Mouse (Mus musculus): ENCODE results near the gene Sept7.
"Not testable (repeated sequence)": the region's sequence is repeated elsewhere in the genome, so short reads cannot be mapped to it uniquely, and the experiment has no call there.

Sept7 gene

GRCm38 (mm10) chr9:25252283-25252726 lies at the start of gene Sept7:
Sept7 (plus strand) TSS chr9:25252439.
- DNase-seq (ENCODE audit: low spot score) = peak; percentile 99

DNA sequence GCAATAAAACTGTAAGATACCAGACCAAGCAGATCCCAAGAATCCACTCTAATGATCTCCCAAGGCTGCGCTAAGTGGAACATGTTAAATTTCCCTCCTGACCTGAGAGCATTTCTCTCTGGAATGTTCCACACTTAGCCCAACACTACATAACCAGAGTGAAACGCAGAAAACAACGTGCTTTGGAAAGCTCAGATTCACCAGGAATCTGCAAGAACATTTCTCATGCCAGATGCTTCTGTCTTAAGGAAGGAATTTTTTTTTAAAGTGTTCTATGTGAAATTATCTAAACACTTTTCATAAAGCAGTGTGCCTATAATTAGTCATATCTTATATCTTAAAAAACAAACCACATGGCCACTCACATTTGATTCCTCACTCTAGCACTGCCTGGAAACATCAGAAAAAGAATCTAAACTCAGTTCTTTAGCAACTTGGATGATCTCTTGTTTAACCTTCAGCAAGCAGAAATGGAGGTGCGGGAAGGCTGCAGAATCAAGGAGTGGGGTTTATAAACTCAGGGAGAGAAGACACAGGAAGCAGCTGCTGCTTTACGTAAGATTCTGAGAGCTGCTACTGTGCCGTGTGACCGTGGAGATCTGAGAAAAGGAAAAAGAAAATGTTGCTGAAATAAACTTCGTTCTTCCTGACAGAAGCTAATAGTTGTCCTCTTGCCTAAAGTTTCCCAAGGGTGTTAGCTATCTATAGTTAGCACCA lies 44.0 kb upstream of the Sept7 start:
- DNase-seq (ENCODE audit: low spot score) = no peak

DNA sequence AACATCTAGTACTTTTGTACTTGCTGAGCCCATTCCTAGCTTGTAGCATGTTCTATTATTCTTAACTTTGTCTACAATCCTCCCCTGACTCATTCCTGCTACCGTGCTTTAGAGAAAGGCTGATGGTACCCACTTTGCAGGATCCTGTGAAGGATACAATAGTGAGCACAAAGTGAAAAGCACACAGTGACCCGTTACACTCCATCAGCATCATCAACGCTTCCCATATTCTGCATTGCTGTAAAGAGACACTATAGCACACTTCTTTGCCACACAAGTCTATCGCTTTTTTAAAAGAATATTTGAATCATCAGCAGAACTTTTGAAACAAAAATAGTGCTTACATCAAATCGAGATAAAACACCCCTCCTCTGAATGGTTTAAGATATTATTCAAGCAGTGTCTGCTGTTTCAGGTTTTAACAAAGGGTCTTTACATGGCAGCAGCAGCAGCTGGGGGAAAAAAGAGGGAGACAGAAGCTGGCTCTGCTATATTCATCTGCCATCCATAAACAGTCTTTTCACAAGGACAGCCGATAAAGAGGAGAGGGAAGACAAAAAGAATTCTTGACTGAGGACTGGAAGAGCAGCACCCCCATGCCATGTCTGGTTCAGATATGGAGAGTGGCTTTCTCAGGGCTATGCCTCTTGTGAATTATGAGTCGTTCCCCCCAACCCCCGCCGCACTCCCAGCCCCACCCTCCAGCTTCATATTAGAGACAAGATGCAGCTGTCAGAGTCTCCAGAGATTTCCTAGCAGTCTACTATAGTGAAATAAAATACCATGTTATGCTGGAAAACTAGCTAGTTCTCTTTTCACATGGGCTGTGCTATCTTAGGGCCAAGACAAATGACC lies 39.7 kb upstream of the Sept7 start:
- no peak for DNase-seq (ENCODE audit: low spot score)

DNA sequence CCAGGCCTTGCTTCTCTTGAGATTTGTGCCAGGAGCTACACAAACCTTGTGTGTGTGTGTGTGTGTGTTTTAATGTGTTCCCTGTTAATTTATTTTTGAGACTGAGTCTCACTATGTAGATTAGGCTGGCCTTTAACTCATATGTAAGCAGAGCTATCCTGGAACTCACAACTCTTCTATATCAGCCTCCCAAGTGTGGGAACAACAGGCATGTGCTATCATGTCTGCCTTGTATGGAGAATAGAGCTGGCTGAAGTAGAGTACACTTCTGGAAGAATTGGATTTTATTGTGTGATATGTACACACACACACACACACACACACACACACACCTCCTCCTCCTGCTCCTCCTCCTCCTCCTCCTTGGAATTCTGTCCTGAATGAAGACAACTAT lies 39.1 kb upstream of the Sept7 start:
- no peak for DNase-seq (ENCODE audit: low spot score)

- DNase-seq (ENCODE audit: low spot score) = no peak
These were observed 36.8 kb upstream of the Sept7 start for GRCm38 (mm10) chr9:25215411-25215810.

DNA sequence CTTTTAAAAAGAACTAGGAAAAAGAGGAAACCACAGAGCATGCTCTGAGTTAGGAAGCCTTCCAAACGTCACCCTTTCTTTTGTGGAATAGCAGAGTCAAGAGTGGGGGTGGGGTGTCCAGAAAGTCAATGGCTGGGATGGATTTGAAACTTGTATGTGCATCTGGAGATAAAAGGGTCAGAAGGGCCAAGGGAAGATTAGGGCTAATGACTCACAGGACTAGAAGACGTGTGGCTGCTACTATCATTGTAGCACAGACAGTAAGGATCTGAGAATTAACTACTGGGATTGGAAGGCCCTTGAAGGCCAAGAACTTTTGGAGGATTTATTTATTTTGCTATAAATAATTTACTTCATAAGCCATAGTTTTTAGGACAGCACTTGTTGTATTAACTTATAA lies 36.0 kb upstream of the Sept7 start:
- no peak for DNase-seq (ENCODE audit: low spot score)

GRCm38 (mm10) chr9:25218954-25219353 lies 33.3 kb upstream of the Sept7 start:
- DNase-seq (ENCODE audit: low spot score) = no peak

DNA sequence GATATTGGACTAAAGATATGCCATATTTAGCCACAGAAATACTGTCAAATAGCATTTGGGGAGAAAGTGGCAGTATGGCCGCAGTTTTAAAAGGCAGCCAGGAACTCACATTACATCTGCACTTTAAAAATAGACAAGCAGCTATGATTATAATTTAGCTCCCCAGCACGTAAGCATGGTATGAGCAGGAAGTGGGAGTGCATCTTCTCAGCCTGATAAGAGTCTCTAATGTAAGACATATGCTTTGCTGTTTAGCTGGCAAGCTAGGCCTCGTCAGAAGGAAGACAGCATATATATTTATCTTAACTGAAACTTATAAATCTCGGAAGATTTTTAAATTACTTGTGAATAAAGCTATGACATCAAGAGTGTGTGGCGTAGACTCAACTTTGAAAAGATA lies 32.4 kb upstream of the Sept7 start:
- no peak for DNase-seq (ENCODE audit: low spot score)

- DNase-seq (ENCODE audit: low spot score) = no peak
These were observed 27.3 kb upstream of the Sept7 start for GRCm38 (mm10) chr9:25224959-25225358.

DNA sequence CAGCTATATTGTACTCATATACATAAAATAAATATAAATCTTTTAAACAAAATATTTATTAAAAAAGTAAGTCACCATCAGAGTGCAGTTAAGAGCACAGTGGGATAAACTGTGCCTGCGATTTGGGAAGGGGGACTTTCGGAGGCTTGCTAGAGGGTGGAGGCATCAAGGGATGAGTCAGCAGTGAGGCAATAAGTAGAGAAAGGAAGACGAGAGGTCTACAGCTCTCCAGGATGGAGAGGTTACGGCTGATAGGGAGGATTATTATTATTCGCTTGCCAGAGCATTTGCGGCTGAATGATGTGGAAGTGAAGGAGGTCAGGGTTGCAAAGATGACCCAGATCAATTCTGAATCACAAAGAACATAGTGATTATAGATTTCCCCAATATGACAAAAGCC lies 22.5 kb upstream of the Sept7 start:
- DNase-seq (ENCODE audit: low spot score) = no peak

DNA sequence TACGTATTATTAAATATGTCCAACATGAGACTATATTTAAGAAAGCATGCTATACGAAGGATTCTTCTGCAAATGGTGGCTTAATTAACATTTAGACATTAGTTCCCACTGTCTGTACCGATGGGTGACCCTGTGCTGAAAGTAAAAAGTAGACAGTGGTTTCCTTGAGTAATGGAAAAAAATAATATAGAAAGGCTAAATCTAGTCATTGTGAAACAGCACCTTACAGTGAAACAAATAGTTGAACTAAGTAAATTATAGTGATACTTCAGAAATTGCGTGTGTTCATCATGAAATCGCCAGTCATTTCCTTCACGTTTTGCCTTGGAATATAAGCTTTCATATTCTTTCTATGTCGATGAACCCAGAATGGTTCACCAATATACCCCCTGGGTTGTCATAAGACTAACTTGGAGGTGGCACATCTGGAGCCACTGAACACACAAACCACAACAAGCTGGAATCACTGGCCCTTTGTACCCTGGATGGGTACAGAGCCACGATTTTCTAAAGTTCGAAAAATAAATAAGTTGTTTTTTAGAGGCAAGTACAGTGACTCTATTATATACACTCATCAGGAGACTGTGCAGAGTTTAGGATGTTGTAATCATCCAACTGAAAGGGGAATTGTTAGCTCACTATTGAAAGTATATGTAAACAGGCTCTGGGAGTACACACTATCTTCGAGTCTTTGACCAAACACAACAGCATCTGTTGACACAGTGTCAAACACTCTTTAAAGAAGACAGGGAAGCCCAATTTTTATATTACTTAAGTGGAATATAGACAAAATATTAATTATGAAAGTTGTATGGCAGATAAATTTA lies 21.8 kb upstream of the Sept7 start:
- DNase-seq (ENCODE audit: low spot score) = no peak

DNA sequence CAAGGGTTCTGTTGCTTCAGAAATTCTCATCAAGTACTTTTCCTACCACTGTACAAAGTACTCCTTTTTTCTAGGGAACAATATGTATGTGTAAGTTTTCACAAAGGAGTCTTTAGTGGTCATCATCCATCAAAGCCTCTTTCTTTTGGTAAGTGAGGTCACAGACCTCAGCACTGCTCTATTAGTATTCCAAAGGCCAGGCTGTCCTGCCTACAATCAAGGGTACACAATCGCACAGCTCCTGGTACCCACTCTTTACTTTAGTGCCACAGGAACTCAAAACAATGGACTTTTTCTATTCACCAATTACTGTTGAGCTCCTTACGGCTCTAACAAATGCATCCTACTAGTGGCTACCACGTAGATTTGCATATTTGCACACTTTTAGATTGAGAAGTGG lies 11.2 kb upstream of the Sept7 start:
- DNase-seq (ENCODE audit: low spot score) = no peak

GRCm38 (mm10) chr9:25241783-25242182 lies 10.5 kb upstream of the Sept7 start:
- not testable (repeated sequence) for DNase-seq (ENCODE audit: low spot score)

DNA sequence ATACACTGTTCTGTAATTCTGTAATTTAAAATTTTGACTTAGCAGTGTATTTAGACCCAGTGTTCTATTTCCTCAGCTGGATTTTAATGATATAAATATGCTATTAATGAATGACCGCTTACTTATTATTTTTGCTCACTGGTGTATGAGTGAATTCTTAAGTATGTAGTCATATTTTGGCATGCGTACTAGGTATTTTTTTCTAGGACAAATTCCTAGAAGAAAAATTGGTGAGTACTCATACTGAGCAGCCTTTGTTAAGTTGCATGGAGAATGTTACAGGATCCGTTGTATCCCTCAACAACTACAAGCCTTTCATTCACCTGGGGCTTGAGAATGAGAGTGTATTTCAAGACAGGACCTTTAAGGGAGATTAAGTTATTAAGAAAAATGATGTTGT lies 10.0 kb upstream of the Sept7 start:
- DNase-seq (ENCODE audit: low spot score) = no peak

GRCm38 (mm10) chr9:25243926-25244657 lies 8.1 kb upstream of the Sept7 start:
- no peak for DNase-seq (ENCODE audit: low spot score)

DNA sequence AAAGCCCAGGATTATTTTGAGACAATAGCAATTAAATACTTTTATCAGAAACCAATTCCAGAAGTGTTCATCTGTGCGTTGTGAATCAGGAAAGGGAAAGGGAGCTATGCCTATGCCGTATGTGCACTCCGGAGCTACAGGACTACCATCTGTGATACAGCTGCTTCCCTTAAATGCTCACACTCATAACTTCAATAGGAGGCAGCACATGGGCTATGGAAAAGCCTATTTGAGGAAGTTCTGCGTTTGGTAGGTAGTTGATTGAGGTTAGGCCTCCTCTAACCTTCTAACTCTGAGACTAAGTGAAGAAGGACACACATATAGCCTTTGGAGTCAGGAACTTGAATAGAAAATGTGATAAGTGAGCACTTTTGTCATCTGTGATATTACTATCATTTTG lies 7.1 kb upstream of the Sept7 start:
- DNase-seq (ENCODE audit: low spot score) = no peak

GRCm38 (mm10) chr9:25246508-25246907 lies 5.7 kb upstream of the Sept7 start:
- no peak for DNase-seq (ENCODE audit: low spot score)

DNA sequence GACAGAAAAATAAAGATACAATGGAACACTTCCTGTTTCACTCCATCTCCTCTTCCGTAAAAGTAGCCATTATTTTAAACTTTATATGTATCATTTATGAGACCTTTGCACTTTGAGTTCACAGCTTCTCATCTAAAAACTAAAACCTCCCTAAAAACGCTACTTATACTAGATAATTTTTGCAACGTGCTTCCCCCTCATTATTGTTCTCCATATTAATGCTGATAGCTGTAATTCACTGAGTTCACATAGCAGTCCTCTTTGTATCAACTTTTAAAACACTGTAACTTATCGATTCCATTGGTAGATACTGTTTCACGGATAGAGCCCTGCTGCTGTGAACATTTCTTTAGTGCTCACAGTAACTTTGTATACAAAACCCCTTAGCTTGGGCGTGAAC lies 1.1 kb upstream of the Sept7 start:
- no peak for DNase-seq (ENCODE audit: low spot score)

- DNase-seq (ENCODE audit: low spot score) = peak; percentile 90
These were observed 492 bp upstream of the Sept7 start for GRCm38 (mm10) chr9:25251611-25252282.

DNA sequence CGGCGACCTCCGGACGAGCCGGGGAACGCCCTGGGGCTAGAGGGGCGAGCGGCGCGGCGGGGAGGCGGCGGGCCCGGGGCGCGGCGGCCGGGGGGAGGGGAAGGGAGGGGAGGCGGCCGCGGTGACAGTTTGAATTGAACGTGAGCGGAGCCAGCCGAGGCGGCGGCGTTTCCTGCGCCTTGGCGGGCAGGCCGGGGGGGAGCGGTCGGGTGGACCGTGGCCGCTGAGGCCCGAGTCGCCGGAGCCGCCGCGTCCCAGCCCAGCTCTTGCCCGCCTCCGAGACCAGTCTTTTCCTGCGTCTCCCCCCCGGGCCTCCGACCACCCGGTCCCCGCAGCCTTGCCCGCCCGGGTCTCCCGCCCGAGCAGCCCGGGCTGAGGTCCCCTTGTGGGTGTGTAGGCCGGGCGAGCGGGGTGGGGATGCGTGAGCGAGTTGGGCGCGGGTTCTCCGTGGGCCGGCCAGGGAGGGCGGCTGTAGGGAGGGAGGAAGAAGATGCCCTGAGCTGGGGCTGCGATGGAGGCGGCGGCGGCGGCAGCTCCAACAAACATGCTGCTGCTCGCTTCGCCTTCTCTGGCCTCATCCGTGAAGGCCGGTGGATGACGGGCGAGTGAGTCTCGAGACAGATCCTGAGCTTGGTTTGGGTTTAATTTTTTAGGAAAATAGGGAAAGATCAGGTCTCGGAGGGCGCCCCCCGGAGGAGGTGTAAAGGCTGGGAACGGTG lies 679 bp downstream of the Sept7 start:
- DNase-seq (ENCODE audit: low spot score) = peak; percentile 43

- no peak for DNase-seq (ENCODE audit: low spot score)
These were observed 1.2 kb downstream of the Sept7 start for GRCm38 (mm10) chr9:25253478-25253824.

Data from lung, postnatal 25 days (tissue).